Mouse (Mus musculus) ES-Bruce4 (cell line): ENCODE data around the gene Ldah. TPM values are rescaled to one million over a fixed set of nuclear protein-coding genes. Genes with fewer than 3 reads are reported as not detected.

Experiments
- H3K27ac ChIP-seq: 2 replicates; pipeline ENCODE4 v1.5.1; 2012; ENCODE audit warnings: low read length, inconsistent platforms; ENCODE audit not compliant: insufficient read depth
- H3K27me3 ChIP-seq: 2 replicates; pipeline ENCODE4 v1.6.1; 2012; ENCODE audit warnings: mild to moderate bottlenecking, low read length, inconsistent platforms; ENCODE audit not compliant: control insufficient read depth, poor library complexity, insufficient read depth, severe bottlenecking
- H3K36me3 ChIP-seq: 2 replicates; pipeline ENCODE4 v1.6.1; 2012; ENCODE audit warnings: inconsistent platforms, mild to moderate bottlenecking, low read length, moderate library complexity; ENCODE audit not compliant: control insufficient read depth, poor library complexity, insufficient read depth, severe bottlenecking
- H3K4me1 ChIP-seq: one replicate; pipeline ENCODE4 v1.8.1; 2011; ENCODE audit warnings: low read length; ENCODE audit not compliant: control insufficient read depth, insufficient read depth
- H3K4me3 ChIP-seq: 2 replicates; pipeline ENCODE4 v1.5.1; 2011; ENCODE audit warnings: low read depth, mild to moderate bottlenecking, low read length
- H3K9ac ChIP-seq: 2 replicates; pipeline ENCODE4 v1.6.1; 2012; ENCODE audit warnings: low read depth, mild to moderate bottlenecking, inconsistent platforms; ENCODE audit not compliant: poor library complexity, severe bottlenecking
- H3K9me3 ChIP-seq: replicated peaks from 2 replicates; pipeline ENCODE4 v1.6.1; 2012; ENCODE audit warnings: mild to moderate bottlenecking, low read length, inconsistent platforms; ENCODE audit not compliant: control insufficient read depth, poor library complexity, insufficient read depth, severe bottlenecking
- CTCF ChIP-seq: IDR thresholded peaks from one replicate; pipeline ENCODE4 v1.8.1; 2011; ENCODE audit warnings: low read depth, low read length
- EP300 ChIP-seq: IDR thresholded peaks from 2 replicates; pipeline ENCODE4 v1.6.1; 2011; ENCODE audit warnings: low read depth, low read length; ENCODE audit not compliant: insufficient read depth
- POLR2A ChIP-seq: IDR thresholded peaks from one replicate; pipeline ENCODE4 v1.8.1; 2011; ENCODE audit warnings: low read length; ENCODE audit not compliant: insufficient read depth
- polyA plus RNA-seq: library from polyadenylated mRNA; stranded (reverse); fragments of >200 nt; gene quantifications from 2 replicates; pipeline ENCODE4 v1.2.4, GENCODE M21; 2011; ENCODE audit warnings: low read depth; ENCODE audit not compliant: missing spikeins, insufficient read depth, insufficient read length

Ldah gene
- polyA plus RNA-seq, 1 experiment, result 57.3 TPM

DNA sequence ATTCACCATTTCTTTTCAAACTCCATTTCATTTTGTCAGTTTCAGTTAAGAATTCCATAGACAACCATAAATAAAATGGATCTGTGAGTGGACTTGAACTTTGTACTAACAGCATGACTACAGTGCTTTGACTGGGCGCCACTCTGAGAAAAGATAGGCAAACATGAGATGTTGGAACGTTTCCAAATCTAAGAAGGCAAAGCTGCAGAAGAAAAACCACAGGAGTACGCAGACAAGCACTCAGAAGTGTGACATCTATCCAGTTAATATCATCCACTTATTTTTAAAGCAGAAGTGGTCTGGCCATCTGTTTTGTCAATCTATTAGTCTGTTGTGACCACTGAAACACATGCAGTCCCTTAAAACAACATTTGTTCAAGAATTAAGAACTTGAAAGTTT lies 18.2 kb upstream of the Ldah start:
- Histone ChIP-seq H3K4me3 (no peak overlapping the region), H3K9me3 (no peaks in the 10 kb centered on the region), H3K27ac (no peak overlapping the region), H3K9ac (no peak overlapping the region), H3K36me3 (no peaks in the 10 kb centered on the region), H3K27me3 (no peaks in the 10 kb centered on the region), H3K4me1 (no peaks in the 10 kb centered on the region)
- TF ChIP-seq POLR2A, result no peak
- no peak for TF ChIP-seq CTCF
- TF ChIP-seq EP300, result no peak

DNA sequence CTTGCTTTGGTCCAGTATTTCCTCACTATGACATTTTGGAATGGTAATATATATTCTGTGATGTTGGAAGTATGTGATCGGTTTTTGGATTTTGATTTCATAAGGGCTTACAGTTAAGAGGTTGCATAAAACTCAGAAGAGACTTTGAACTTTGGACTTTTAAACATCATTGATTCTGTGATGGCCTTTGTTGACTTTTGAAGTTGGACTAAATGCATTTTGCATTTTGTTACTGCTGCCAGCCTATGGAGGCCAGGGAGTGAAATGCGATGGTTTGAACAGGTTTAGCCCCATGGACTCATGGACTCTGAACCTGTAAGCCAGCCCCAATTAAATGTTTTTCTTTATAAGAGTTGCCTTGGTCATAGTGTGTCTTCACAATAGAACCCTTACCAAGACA lies 2.2 kb upstream of the Ldah start:
- TF ChIP-seq POLR2A (no peak), EP300 (no peak), CTCF (no peak)
- no peak overlapping the region for H3K9ac ChIP-seq
- no peaks in the 10 kb centered on the region for H3K36me3 ChIP-seq
- no peaks in the 10 kb centered on the region for H3K9me3 ChIP-seq
- H3K4me1 ChIP-seq, result no peaks in the 10 kb centered on the region
- no peaks in the 10 kb centered on the region for H3K27me3 ChIP-seq
- no peak overlapping the region for H3K4me3 ChIP-seq
- H3K27ac ChIP-seq, result no peak overlapping the region

DNA sequence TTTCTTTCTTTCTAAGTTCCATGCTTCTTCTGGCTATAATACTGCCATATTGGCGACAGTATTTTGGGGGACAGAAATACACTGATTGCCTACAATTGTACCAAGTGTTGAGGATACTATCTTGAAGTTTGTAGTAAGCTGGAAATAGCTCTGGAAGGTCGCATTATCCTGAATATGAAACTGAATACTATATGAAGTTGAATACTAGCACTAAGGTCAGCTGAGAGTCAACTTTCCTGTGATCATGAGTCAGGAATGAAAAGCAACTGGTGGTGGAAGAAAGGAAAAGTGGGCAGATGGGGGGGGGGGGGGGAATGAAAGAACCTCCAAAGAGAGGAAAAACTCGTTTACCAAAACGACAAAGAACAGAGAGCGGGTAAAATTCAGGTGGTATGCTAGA lies 329 bp upstream of the Ldah start:
- Histone ChIP-seq H3K27ac (no peak overlapping the region), H3K27me3 (no peaks in the 10 kb centered on the region), H3K9ac (peak overlapping the region; percentile 56), H3K4me3 (peak overlapping the region; percentile 99), H3K36me3 (no peaks in the 10 kb centered on the region), H3K4me1 (no peaks in the 10 kb centered on the region), H3K9me3 (no peaks in the 10 kb centered on the region)
- TF ChIP-seq CTCF, result no peak
- no peak for TF ChIP-seq EP300
- TF ChIP-seq POLR2A, result no peak

DNA sequence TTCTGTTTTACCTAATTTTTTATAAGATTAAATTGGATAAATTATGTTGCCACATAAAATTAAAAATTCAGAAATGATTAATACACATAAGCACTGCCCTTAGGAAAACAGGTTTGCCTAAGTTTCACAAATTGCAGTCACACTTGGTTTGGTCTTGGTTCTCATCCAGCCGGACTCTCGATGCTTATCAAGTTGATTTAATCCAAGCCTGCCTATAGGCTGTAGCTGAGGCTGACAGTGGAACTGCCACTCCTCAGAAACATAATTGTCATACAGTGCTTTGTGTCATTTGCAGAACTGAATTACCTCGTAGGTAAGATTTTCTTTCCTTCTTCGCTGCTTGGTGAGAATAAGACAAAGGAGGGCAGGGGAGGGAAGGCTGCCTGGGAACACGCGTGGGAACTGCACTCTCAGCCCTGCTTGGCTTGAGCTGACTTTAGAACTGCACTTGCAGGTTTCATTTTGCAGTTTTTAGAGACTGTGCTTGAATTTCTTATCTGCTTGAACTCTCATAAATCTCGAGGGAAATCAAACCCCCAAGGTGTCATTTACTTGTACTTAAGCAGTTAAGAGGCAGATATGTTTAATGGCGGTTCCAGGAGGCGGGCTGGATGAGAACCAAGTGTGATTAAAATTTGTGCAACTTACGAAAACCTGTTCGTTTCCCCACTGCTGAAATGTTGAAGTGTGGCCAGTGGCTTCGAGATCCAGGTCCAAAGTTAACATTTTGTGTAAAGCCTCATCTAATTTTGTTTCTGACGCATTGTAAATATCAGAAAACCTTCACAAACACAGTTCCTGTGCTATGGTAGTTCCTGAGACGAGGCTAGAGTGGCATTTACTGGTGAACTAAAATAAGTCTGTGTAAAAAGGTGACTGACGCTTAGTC lies 8.7 kb downstream of the Ldah start:
- no peak overlapping the region for H3K27ac ChIP-seq
- TF ChIP-seq EP300, result no peak
- TF ChIP-seq CTCF, result no peak
- no peak for TF ChIP-seq POLR2A
- H3K27me3 ChIP-seq, result no peaks in the 10 kb centered on the region
- no peaks in the 10 kb centered on the region for H3K36me3 ChIP-seq
- H3K4me1 ChIP-seq, result no peaks in the 10 kb centered on the region
- H3K4me3 ChIP-seq, result no peak overlapping the region
- no peak overlapping the region for H3K9ac ChIP-seq
- no peaks in the 10 kb centered on the region for H3K9me3 ChIP-seq

DNA sequence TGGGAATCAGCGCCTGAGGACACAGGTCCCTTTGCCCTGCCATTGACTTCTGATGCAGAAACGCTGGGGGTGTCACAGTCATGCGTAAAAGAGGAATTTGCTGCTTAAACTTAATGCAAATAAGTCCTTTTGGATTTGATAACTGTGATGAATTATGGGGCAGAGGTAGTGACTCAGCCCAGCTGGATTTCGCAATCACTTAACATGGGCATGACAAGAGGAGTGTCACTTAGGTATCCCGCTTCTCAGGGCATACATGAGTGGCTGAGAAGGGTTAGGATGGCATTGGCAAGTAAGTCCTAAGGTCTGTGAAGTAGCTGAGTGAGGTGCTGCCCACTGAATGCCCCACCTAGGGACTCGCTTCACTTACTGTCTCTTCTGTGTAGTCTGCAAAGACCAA lies 15.1 kb downstream of the Ldah start:
- H3K4me3 ChIP-seq, result no peak overlapping the region
- H3K27ac ChIP-seq, result no peak overlapping the region
- H3K36me3 ChIP-seq, result peaks cover 7% of the 10 kb centered on the region; the same call in 1 of the 2 replicates
- no peak overlapping the region for H3K9ac ChIP-seq
- H3K4me1 ChIP-seq, result no peaks in the 10 kb centered on the region
- no peak for TF ChIP-seq CTCF
- TF ChIP-seq POLR2A, result no peak
- TF ChIP-seq EP300, result no peak
- no peaks in the 10 kb centered on the region for H3K27me3 ChIP-seq
- H3K9me3 ChIP-seq, result no peaks in the 10 kb centered on the region

DNA sequence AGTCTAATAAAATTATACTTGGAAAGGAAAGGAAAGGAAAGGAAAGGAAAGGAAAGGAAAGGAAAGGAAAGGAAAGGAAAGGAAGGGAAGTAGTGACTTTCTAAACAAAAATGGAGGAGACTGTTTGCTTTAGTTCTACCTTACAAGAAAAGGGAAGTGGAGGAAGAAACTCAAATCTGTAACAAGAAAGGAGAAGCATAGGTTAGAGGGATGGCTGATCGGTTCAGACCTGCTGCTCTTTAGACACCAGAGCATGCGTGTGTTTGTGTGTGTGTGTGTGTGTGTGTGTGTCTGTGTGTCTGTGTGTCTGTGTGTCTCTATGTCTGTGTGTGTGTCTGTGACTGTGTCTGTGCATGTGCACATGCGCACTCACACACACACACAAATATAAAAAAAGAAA lies 23.2 kb downstream of the Ldah start:
- Histone ChIP-seq H3K36me3 (peaks cover 8% of the 10 kb centered on the region), H3K4me1 (no peaks in the 10 kb centered on the region), H3K9ac (no peak overlapping the region), H3K27me3 (no peaks in the 10 kb centered on the region), H3K9me3 (no peaks in the 10 kb centered on the region), H3K27ac (no peak overlapping the region), H3K4me3 (no peak overlapping the region)
- no peak for TF ChIP-seq EP300
- TF ChIP-seq POLR2A, result no peak
- TF ChIP-seq CTCF, result no peak
